Mouse (Mus musculus): ENCODE measurements around the gene Cdk19.

Cdk19 gene

GRCm38 (mm10) chr10:40348566-40349536 lies 9.5 kb downstream of the Cdk19 start:
- DNase-seq (ENCODE audit: extremely low read depth, low read depth) = peak; percentile 99

- no peak for DNase-seq (ENCODE audit: extremely low read depth, low read depth)
Observed at GRCm38 (mm10) chr10:40349631-40350177, 10.3 kb downstream of the Cdk19 start.

DNA sequence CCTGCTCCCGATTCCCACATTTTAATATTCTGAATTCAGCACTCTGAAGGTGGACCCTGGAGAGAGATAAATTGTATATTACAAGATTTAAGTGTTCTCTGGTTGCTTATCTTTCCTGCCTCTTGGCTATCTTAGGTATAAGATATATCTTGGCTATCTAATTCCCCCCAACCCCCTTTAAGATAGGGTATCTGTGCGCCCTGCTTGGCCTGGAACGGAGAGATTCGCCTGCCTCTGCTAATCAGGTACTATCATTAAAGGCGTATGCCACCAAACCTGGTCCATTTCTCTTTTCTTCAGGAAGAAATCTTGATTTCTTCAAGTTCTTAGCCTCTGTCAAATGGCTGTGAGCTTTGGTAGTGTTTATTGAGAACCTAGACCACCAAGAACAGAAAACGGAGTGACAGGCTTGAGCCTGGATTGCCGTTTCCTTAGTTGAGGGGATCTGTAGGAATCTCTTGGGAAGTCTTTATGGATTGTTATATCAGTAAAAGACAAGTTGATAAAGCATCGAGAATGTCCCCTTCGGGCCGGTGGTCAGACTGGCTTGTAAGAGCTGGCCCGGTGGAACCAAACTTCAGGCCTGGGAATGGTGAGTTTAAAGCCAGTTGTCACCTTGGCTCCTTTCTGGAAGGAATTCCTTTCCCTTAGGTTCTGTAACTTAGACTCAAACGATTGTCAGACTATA lies 11.0 kb downstream of the Cdk19 start:
- no peak for DNase-seq (ENCODE audit: extremely low read depth, low read depth)

DNA sequence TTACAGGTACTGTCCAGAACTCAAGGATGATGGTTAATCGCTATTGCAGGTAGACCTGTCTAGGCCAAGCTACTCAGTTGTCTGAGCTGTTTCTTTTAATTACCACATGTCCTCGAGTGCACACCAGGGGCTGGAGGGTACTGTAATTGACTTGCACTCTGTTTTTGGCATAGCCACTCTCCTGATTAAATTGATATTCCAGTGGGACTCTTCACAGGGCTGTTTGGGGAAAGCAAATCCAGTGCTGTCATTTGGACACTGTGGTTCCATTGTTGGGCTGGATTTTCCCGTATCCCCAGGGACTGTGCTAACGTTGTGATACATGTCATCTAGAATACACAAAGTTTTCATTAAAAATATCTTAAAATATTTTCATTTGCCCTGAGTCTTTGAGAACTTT lies 11.8 kb downstream of the Cdk19 start:
- no peak for DNase-seq (ENCODE audit: extremely low read depth, low read depth)

- DNase-seq (ENCODE audit: extremely low read depth, low read depth) = no peak
Observed at GRCm38 (mm10) chr10:40354081-40354480, 14.7 kb downstream of the Cdk19 start.

- no peak for DNase-seq (ENCODE audit: extremely low read depth, low read depth)
Observed at GRCm38 (mm10) chr10:40354556-40354955, 15.2 kb downstream of the Cdk19 start.

DNA sequence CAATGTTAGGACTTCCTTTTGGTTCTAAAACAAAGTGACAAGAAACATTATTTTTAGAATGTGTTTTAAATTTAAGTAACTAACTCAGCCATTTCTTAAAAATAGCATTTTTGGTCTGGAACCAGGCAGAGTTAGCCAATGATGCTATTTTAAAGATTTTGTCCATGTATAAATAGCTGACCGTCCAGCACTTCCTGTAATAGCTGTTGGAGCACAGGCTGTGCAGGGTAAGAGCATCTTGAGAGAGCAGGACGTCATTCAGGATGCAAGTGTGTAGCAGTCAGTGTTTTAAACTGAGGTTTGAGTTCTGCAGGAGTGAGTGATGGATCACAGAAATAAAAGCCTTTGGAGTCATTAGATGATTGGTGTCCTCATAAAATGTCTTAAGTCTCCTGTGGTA lies 18.8 kb downstream of the Cdk19 start:
- DNase-seq (ENCODE audit: extremely low read depth, low read depth) = no peak

- DNase-seq (ENCODE audit: extremely low read depth, low read depth) = no peak
Observed at GRCm38 (mm10) chr10:40359131-40359530, 19.8 kb downstream of the Cdk19 start.

- DNase-seq (ENCODE audit: extremely low read depth, low read depth) = no peak
Observed at GRCm38 (mm10) chr10:40363004-40363403, 23.6 kb downstream of the Cdk19 start.

GRCm38 (mm10) chr10:40364642-40365361 lies 25.4 kb downstream of the Cdk19 start:
- no peak for DNase-seq (ENCODE audit: extremely low read depth, low read depth)

GRCm38 (mm10) chr10:40365991-40366390 lies 26.6 kb downstream of the Cdk19 start:
- DNase-seq (ENCODE audit: extremely low read depth, low read depth) = no peak

GRCm38 (mm10) chr10:40368516-40368915 lies 29.2 kb downstream of the Cdk19 start:
- DNase-seq (ENCODE audit: extremely low read depth, low read depth) = no peak

DNA sequence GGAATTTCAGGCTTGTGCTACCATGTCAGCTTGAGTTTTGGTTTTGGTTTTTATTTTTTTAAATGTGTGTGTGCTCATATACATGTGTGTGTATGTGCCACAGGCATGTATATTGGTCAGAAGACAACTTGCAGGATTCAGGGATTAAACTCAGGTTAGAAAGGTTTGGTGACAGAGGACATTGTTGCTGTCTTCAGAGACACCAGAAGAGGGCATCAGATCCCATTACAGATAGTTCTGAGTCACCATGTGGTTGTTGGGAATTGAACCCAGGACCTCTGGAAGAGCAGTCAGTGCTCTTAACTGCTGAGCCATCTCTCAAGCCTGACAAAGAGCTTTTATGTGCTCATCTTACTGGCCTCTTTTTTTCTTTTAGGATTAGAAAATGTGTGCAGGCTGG lies 30.8 kb downstream of the Cdk19 start:
- no peak for DNase-seq (ENCODE audit: extremely low read depth, low read depth)

- DNase-seq (ENCODE audit: extremely low read depth, low read depth) = no peak
Observed at GRCm38 (mm10) chr10:40371184-40371913, 32.0 kb downstream of the Cdk19 start.

- DNase-seq (ENCODE audit: extremely low read depth, low read depth) = peak; percentile 81
Observed at GRCm38 (mm10) chr10:40371914-40372675, 32.7 kb downstream of the Cdk19 start.

- DNase-seq (ENCODE audit: extremely low read depth, low read depth) = no peak
Observed at GRCm38 (mm10) chr10:40373749-40374148, 34.4 kb downstream of the Cdk19 start.

GRCm38 (mm10) chr10:40374828-40375227 lies 35.5 kb downstream of the Cdk19 start:
- DNase-seq (ENCODE audit: extremely low read depth, low read depth) = no peak

DNA sequence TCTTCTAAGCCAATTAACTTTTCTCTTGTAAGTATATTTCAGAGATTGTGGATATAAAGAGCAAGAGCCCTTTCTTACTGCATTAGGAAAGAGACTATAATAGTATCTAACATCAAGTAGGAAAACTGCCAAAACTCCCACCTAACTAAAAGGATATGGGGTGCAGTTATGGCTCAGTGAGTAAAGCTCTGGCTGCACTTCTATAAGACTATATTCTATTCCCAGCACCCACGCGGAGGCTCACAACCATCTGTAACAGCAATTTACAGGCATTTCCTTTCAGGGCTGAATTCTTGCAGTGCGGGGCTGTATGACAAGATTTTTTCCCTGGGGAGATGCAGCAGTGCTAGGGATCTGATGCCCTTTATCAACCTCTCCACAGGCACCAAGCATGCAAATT lies 36.9 kb downstream of the Cdk19 start:
- no peak for DNase-seq (ENCODE audit: extremely low read depth, low read depth)

GRCm38 (mm10) chr10:40378284-40378683 lies 38.9 kb downstream of the Cdk19 start:
- no peak for DNase-seq (ENCODE audit: extremely low read depth, low read depth)

DNA sequence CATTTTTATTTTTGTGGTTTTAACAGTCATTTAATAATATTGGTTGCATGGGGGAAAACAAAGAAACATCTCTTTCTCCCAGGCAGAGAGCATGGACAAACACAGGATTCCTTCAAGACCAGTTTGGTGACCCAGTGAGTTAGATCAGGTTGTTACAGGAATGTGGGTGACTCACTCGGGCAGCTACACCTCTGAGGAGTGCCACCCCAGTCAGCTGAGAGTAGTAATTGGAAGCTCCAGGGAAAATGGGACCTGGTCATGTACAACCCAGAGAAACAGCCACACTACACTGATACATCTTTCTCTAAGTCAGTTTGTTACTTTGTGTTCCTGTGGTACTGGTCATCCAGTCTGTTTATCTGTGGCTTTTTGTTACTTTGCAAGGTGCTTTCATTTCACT lies 40.3 kb downstream of the Cdk19 start:
- no peak for DNase-seq (ENCODE audit: extremely low read depth, low read depth)
